Mouse (Mus musculus) G1E (cell line): ENCODE data around the gene Zdhhc23.

ENCODE experiments used
- CTCF ChIP-seq: IDR thresholded peaks from 2 replicates; pipeline ENCODE4 v1.5.1; 2012; ENCODE audit warnings: low read depth, low read length, inconsistent platforms, mixed read lengths
- GATA1 ChIP-seq: IDR thresholded peaks from 2 replicates; pipeline ENCODE4 v1.6.1; 2012; ENCODE audit warnings: borderline replicate concordance, low read length, inconsistent platforms, mixed read lengths
- GATA2 ChIP-seq: IDR thresholded peaks from 2 replicates; pipeline ENCODE4 v1.6.1; 2012; ENCODE audit warnings: low read depth, low read length, inconsistent platforms, borderline replicate concordance
- POLR2AphosphoS5 ChIP-seq: IDR thresholded peaks from 2 replicates; pipeline ENCODE4 v1.6.1; 2012; ENCODE audit warnings: low read depth, low read length, inconsistent platforms; ENCODE audit not compliant: insufficient replicate concordance
- TAL1 ChIP-seq: conservative IDR thresholded peaks from 2 replicates; pipeline ENCODE4 v1.6.1; 2012; ENCODE audit warnings: low read depth, low read length, inconsistent platforms, mixed read lengths

- TF ChIP-seq CTCF (no peak), TAL1 (no peak), GATA1 (no peak), POLR2AphosphoS5 (no peak), GATA2 (no peak)
These were observed 47.2 kb upstream of the Zdhhc23 start for GRCm38 (mm10) chr16:44026822-44027221.
